Mouse (Mus musculus) central nervous system, embryonic 14 days (tissue): ENCODE data around the gene Cfap161. TPM values are rescaled to one million over a fixed set of nuclear protein-coding genes. Genes with fewer than 3 reads are reported as not detected.

Experiments
- polyA plus RNA-seq: library from polyadenylated mRNA; depleted of rRNA; stranded (reverse); fragments of >200 nt; gene quantifications from 2 replicates; pipeline ENCODE4 v1.2.3, GENCODE M21; 2012; rRNA removed

The Cfap161 gene
- polyA plus RNA-seq, result 0.53 and 1.1 TPM in 2 replicates

GRCm38 (mm10) chr7:83794705-83795104 lies at the start of gene Cfap161:
Gene Cfap161, minus strand, starts transcription at chr7:83794880.

GRCm38 (mm10) chr7:83745413-83746106 lies 49.1 kb downstream of the Cfap161 start, which contains the start of gene Il16:
Gene Il16, minus strand, starts transcription at chr7:83745726.

Other genes starting within 250 kb of the Cfap161 start
- gene Tmc3, start 210.0 kb downstream of the Cfap161 start, polyA plus RNA-seq, result 0.20 and 0.50 TPM in 2 replicates
- 7.3 and 10.9 TPM in 2 replicates for gene Stard5, start 162.9 kb downstream of the Cfap161 start, polyA plus RNA-seq
- 1.1 and 1.6 TPM in 2 replicates for gene Il16, start 49.2 kb downstream of the Cfap161 start, polyA plus RNA-seq
- gene Tlnrd1, start 89.4 kb upstream of the Cfap161 start, polyA plus RNA-seq, result 21.3 and 24.4 TPM in 2 replicates
- gene Mesd, start 89.6 kb upstream of the Cfap161 start, polyA plus RNA-seq, result 40.2 and 41.2 TPM in 2 replicates